Mouse (Mus musculus): Measurements from ENCODE around the gene 1500009C09Rik. TPM values are rescaled to one million over a fixed set of nuclear protein-coding genes. Genes with fewer than 3 reads are reported as not detected.

Gene 1500009C09Rik
- 0.06 TPM in 1 of 2 replicates, not detected in the other for polyA plus RNA-seq (2012; ENCODE audit: insufficient read depth, low replicate concordance)

GRCm38 (mm10) chr15:82252097-82252496 lies at the start of gene 1500009C09Rik:
Gene 1500009C09Rik, plus strand, starts transcription at chr15:82252397.
- Histone ChIP-seq H3K27me3 (replicated peaks) (peaks cover 28% of the 10 kb centered on the region), H3K4me1 (no peaks in the 10 kb centered on the region), H3K9me3 (peaks cover 11% of the 10 kb centered on the region), H3K36me3 (replicated peaks; ENCODE audit: low read length) (no peaks in the 10 kb centered on the region), H3K4me3 (replicated peaks) (no peak within 1 kb of the TSS)
- TF ChIP-seq FLI1 (IDR thresholded peaks at IDR 0.05; ENCODE audit: low read length) (no peak), GATA1 (IDR thresholded peaks at IDR 0.05; ENCODE audit: borderline replicate concordance, low read length) (no peak)

- TF ChIP-seq FLI1 (IDR thresholded peaks at IDR 0.05; ENCODE audit: low read length) (no peak), GATA1 (IDR thresholded peaks at IDR 0.05; ENCODE audit: borderline replicate concordance, low read length) (no peak)
- no peaks in the 10 kb centered on the region for H3K27me3 ChIP-seq (replicated peaks)
- no peaks in the 10 kb centered on the region for H3K9me3 ChIP-seq
- H3K4me1 ChIP-seq: peaks cover 19% of the 10 kb centered on the region
- H3K36me3 ChIP-seq (replicated peaks; ENCODE audit: low read length): peaks cover 100% of the 10 kb centered on the region
- H3K4me3 ChIP-seq (replicated peaks): no peak overlapping the region
These were observed 49.1 kb upstream of the 1500009C09Rik start for GRCm38 (mm10) chr15:82203090-82203489.

DNA sequence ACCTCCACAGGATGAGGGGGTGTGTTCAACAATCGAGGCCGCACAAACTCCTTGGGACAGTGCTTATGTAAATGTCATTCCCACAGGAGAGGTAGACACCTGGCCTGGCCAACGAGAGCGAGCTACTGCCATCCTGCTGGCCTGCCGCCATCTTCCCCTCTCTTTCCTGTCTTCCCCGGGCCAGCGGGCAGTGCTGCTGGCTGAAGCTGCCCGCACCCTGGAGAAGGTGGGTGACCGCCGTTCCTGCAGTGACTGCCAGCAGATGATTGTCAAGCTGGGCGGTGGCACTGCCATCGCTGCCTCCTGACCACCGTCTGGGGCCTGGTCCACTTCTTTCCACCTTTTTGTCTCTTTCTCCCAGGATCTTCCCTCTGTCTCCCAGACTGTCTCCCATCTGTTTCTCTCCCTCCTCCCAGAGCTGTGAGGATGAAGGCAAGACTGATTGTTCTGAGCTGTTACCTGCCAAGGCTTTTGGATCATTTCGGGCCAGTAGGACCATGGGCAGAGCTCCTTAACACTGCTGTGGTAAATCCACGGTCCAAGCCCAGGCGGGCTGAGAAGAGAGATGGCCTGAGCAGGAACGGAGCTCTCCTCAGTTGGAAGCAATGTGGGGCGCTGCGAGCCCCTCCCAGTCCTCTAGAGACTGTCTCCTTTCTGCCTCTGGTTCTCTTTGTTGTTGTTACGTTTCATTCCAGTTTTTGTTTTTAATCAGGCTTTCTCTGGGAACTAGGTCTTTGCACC lies 48.4 kb upstream of the 1500009C09Rik start:
- no peak for TF ChIP-seq FLI1 (IDR thresholded peaks at IDR 0.05; ENCODE audit: low read length)
- TF ChIP-seq GATA1 (IDR thresholded peaks at IDR 0.05; ENCODE audit: borderline replicate concordance, low read length): no peak
- no peaks in the 10 kb centered on the region for H3K9me3 ChIP-seq
- H3K4me1 ChIP-seq: peaks cover 12% of the 10 kb centered on the region
- H3K4me3 ChIP-seq (replicated peaks): no peak overlapping the region
- H3K36me3 ChIP-seq (replicated peaks; ENCODE audit: low read length): peaks cover 97% of the 10 kb centered on the region
- H3K27me3 ChIP-seq (replicated peaks): no peaks in the 10 kb centered on the region

- H3K4me3 ChIP-seq (replicated peaks): no peak overlapping the region
- TF ChIP-seq GATA1 (IDR thresholded peaks at IDR 0.05; ENCODE audit: borderline replicate concordance, low read length) (no peak), FLI1 (IDR thresholded peaks at IDR 0.05; ENCODE audit: low read length) (no peak)
- H3K4me1 ChIP-seq: peaks cover 5% of the 10 kb centered on the region; the same call in 1 of the 2 replicates
- peaks cover 93% of the 10 kb centered on the region for H3K36me3 ChIP-seq (replicated peaks; ENCODE audit: low read length)
- peaks cover 6% of the 10 kb centered on the region for H3K27me3 ChIP-seq (replicated peaks)
- no peaks in the 10 kb centered on the region for H3K9me3 ChIP-seq
These were observed 47.4 kb upstream of the 1500009C09Rik start for GRCm38 (mm10) chr15:82204680-82205371.

- peaks cover 15% of the 10 kb centered on the region for H3K4me1 ChIP-seq
- peaks cover 78% of the 10 kb centered on the region for H3K36me3 ChIP-seq (replicated peaks; ENCODE audit: low read length)
- H3K27me3 ChIP-seq (replicated peaks): peaks cover 23% of the 10 kb centered on the region
- TF ChIP-seq GATA1 (IDR thresholded peaks at IDR 0.05; ENCODE audit: borderline replicate concordance, low read length) (no peak), FLI1 (IDR thresholded peaks at IDR 0.05; ENCODE audit: low read length) (no peak)
- no peak overlapping the region for H3K4me3 ChIP-seq (replicated peaks)
- no peaks in the 10 kb centered on the region for H3K9me3 ChIP-seq
These were observed 45.7 kb upstream of the 1500009C09Rik start for GRCm38 (mm10) chr15:82206365-82207104.

DNA sequence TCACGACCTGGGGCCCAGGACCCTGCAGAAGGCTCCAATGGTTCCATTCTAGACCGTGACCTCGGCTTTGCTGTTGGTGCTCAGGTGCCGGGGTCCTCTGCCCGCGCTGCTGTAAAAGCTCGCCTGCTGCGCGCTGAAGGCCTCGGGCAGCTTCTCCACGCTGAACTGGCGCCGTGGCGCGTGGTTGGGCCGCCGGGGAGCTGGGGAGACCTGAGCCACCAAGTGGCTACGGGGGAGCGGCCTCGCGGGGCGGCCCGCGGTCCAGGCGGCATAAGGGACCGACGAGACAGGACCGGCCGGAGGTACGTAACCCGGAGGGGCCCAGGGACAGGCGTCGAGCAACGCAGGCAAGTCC lies 45.1 kb upstream of the 1500009C09Rik start:
- H3K9me3 ChIP-seq: no peaks in the 10 kb centered on the region
- H3K27me3 ChIP-seq (replicated peaks): peaks cover 28% of the 10 kb centered on the region
- no peak overlapping the region for H3K4me3 ChIP-seq (replicated peaks)
- peaks cover 72% of the 10 kb centered on the region for H3K36me3 ChIP-seq (replicated peaks; ENCODE audit: low read length)
- peaks cover 20% of the 10 kb centered on the region for H3K4me1 ChIP-seq
- TF ChIP-seq GATA1 (IDR thresholded peaks at IDR 0.05; ENCODE audit: borderline replicate concordance, low read length) (no peak), FLI1 (IDR thresholded peaks at IDR 0.05; ENCODE audit: low read length) (no peak)

- Histone ChIP-seq H3K36me3 (replicated peaks; ENCODE audit: low read length) (peaks cover 66% of the 10 kb centered on the region), H3K4me1 (peaks cover 26% of the 10 kb centered on the region)
- TF ChIP-seq GATA1 (IDR thresholded peaks at IDR 0.05; ENCODE audit: borderline replicate concordance, low read length) (no peak), FLI1 (IDR thresholded peaks at IDR 0.05; ENCODE audit: low read length) (no peak)
These were observed 44.5 kb upstream of the 1500009C09Rik start for GRCm38 (mm10) chr15:82207504-82208219.

DNA sequence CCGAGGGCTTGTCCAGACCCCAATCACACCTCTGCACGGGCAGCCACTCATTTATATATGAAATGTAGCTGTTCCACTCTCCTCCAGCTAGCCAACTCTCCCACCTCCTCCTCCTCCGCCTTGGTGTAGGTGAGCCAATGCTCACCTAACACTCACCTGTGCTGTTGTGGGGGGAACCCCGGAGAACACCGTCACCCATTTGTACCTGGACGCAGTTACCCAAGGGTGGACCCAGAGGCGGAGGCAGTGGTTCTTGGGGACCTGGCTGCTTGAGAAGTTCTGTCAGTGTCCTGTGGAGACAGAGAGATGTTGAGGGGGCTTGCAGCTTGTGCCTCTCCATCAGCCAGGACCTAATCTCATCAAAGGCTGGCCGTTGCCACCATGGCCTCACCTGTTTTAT lies 43.9 kb upstream of the 1500009C09Rik start:
- Histone ChIP-seq H3K27me3 (replicated peaks) (peaks cover 41% of the 10 kb centered on the region), H3K4me3 (replicated peaks) (no peak overlapping the region), H3K36me3 (replicated peaks; ENCODE audit: low read length) (peaks cover 60% of the 10 kb centered on the region), H3K9me3 (no peaks in the 10 kb centered on the region), H3K4me1 (peaks cover 27% of the 10 kb centered on the region)
- TF ChIP-seq GATA1 (IDR thresholded peaks at IDR 0.05; ENCODE audit: borderline replicate concordance, low read length) (no peak), FLI1 (IDR thresholded peaks at IDR 0.05; ENCODE audit: low read length) (no peak)

More at GRCm38 (mm10) chr15:82207504-82208219, 44.5 kb upstream of the 1500009C09Rik start:
- Histone ChIP-seq H3K4me3 (replicated peaks) (no peak overlapping the region), H3K27me3 (replicated peaks) (peaks cover 34% of the 10 kb centered on the region), H3K9me3 (no peaks in the 10 kb centered on the region)
